Mouse (Mus musculus) kidney, adult 2 months (tissue): ENCODE data around the gene Exoc5.
"Not testable (repeated sequence)": the region's sequence is repeated elsewhere in the genome, so short reads cannot be mapped to it uniquely, and the experiment has no call there.

ENCODE experiments used
- CTCF ChIP-seq: fragments of 200-500 bp; conservative IDR thresholded peaks from 2 replicates; pipeline ENCODE4 v1.5.1; 2011; ENCODE audit warnings: low read depth, mild to moderate bottlenecking, control low read depth, low read length, moderate library complexity, mixed read lengths; ENCODE audit not compliant: insufficient read depth, insufficient read length
- POLR2A ChIP-seq: fragments of 200-500 bp; IDR thresholded peaks from one replicate; pipeline ENCODE4 v1.6.1; 2011; ENCODE audit warnings: low read depth, low read length, control low read depth

GRCm38 (mm10) chr14:49091755-49092154, 25.3 kb upstream of the Exoc5 start:
- TF ChIP-seq POLR2A, CTCF: not testable (repeated sequence)
